Mouse (Mus musculus) midbrain, embryonic 12.5 days (tissue): ENCODE data around the gene Hoxb4. TPM values are rescaled to one million over a fixed set of nuclear protein-coding genes. Genes with fewer than 3 reads are reported as not detected.

Experiments
- ATAC-seq: fragments of 200-750 bp; cut with Nextera tagmentation; 2 replicates; pipeline ENCODE4 v1.8.0; 2017; ENCODE audit warnings: low read depth, moderate TSS enrichment, moderate library complexity; ENCODE audit not compliant: low FRiP score
- H3K27ac ChIP-seq: fragments of 300-500 bp; sonication (generic); replicated peaks from 2 replicates; pipeline ENCODE4 v1.5.1; 2016; ENCODE audit warnings: mild to moderate bottlenecking
- H3K27me3 ChIP-seq: fragments of 300-500 bp; sonication (generic); 2 replicates; pipeline ENCODE4 v1.6.1; 2016; ENCODE audit warnings: mild to moderate bottlenecking
- H3K36me3 ChIP-seq: fragments of 300-500 bp; sonication (generic); 2 replicates; pipeline ENCODE4 v1.6.1; 2016
- H3K4me1 ChIP-seq: fragments of 300-500 bp; sonication (generic); 2 replicates; pipeline ENCODE4 v1.6.1; 2016
- H3K4me2 ChIP-seq: fragments of 300-500 bp; sonication (generic); replicated peaks from 2 replicates; pipeline ENCODE4 v1.6.1; 2016; ENCODE audit warnings: mild to moderate bottlenecking, moderate library complexity
- H3K4me3 ChIP-seq: fragments of 300-500 bp; sonication (generic); 2 replicates; pipeline ENCODE4 v1.5.1; 2016; ENCODE audit warnings: mild to moderate bottlenecking
- H3K9ac ChIP-seq: fragments of 300-500 bp; sonication (generic); replicated peaks from 2 replicates; pipeline ENCODE4 v1.6.1; 2016; ENCODE audit warnings: mild to moderate bottlenecking, moderate library complexity
- H3K9me3 ChIP-seq: fragments of 300-500 bp; sonication (generic); 2 replicates; pipeline ENCODE4 v1.6.1; 2016; ENCODE audit warnings: mild to moderate bottlenecking
- WGBS: fragments of 180-500 bp; shearing (Covaris S2); methylation state at CpG from one replicate; pipeline ENCODE4 v1.1.7; 2016; 5-methylcytosine and 5-hydroxymethylcytosine counted together
- polyA plus RNA-seq: library from polyadenylated mRNA; unstranded; fragments of >200 nt; fragmentation: Nextera tagmentation; extraction: Ambion mirVana; gene quantifications from 2 replicates; pipeline ENCODE4 v1.2.1, GENCODE M21; 2016

Hoxb4 gene
- polyA plus RNA-seq, 1 experiment from 2014 or later, result not detected

- 3% methylated on average over 12 of the region's 12 CpGs for WGBS
- H3K4me3 ChIP-seq, result no peak overlapping the region
- no peak overlapping the region for H3K27ac ChIP-seq
Measured at GRCm38 (mm10) chr11:96313806-96314428, 4.2 kb upstream of the Hoxb4 start.

GRCm38 (mm10) chr11:96314671-96315343 lies 3.3 kb upstream of the Hoxb4 start:
- Histone ChIP-seq H3K9ac (no peak overlapping the region), H3K27ac (no peak overlapping the region)

More at GRCm38 (mm10) chr11:96313806-96314428, 4.2 kb upstream of the Hoxb4 start:
- Histone ChIP-seq H3K36me3 (no peaks in the 10 kb centered on the region), H3K9ac (no peak overlapping the region), H3K4me2 (no peak overlapping the region), H3K4me1 (peaks cover 9% of the 10 kb centered on the region), H3K27me3 (peaks cover 100% of the 10 kb centered on the region), H3K9me3 (no peaks in the 10 kb centered on the region)
- no peak for ATAC-seq

GRCm38 (mm10) chr11:96315344-96315681 lies 2.8 kb upstream of the Hoxb4 start:
- H3K27me3 ChIP-seq, result peaks cover 100% of the 10 kb centered on the region
- H3K4me1 ChIP-seq, result peaks cover 12% of the 10 kb centered on the region
- no peaks in the 10 kb centered on the region for H3K36me3 ChIP-seq
- H3K4me2 ChIP-seq, result no peak overlapping the region
- WGBS, result 3% methylated on average over 5 of the region's 5 CpGs
- no peaks in the 10 kb centered on the region for H3K9me3 ChIP-seq
- ATAC-seq, result no peak
- no peak overlapping the region for H3K27ac ChIP-seq
- H3K9ac ChIP-seq, result no peak overlapping the region
- no peak overlapping the region for H3K4me3 ChIP-seq

More at GRCm38 (mm10) chr11:96314671-96315343, 3.3 kb upstream of the Hoxb4 start:
- H3K9me3 ChIP-seq, result no peaks in the 10 kb centered on the region
- no peaks in the 10 kb centered on the region for H3K36me3 ChIP-seq
- WGBS, result under 1% methylated on average over 34 of the region's 34 CpGs
- peaks cover 100% of the 10 kb centered on the region for H3K27me3 ChIP-seq
- ATAC-seq, result no peak
- H3K4me1 ChIP-seq, result peaks cover 12% of the 10 kb centered on the region
- H3K4me2 ChIP-seq, result no peak overlapping the region
- no peak overlapping the region for H3K4me3 ChIP-seq

GRCm38 (mm10) chr11:96316696-96317607 lies 1.1 kb upstream of the Hoxb4 start:
- H3K4me1 ChIP-seq, result peaks cover 12% of the 10 kb centered on the region
- no peak overlapping the region for H3K4me3 ChIP-seq
- no peak overlapping the region for H3K4me2 ChIP-seq
- no peaks in the 10 kb centered on the region for H3K9me3 ChIP-seq
- no peaks in the 10 kb centered on the region for H3K36me3 ChIP-seq
- 7% methylated on average over 18 of the region's 18 CpGs for WGBS
- no peak overlapping the region for H3K27ac ChIP-seq
- H3K27me3 ChIP-seq, result peaks cover 100% of the 10 kb centered on the region
- no peak overlapping the region for H3K9ac ChIP-seq
- no peak for ATAC-seq

- Histone ChIP-seq H3K9me3 (no peaks in the 10 kb centered on the region), H3K4me1 (peaks cover 9% of the 10 kb centered on the region), H3K4me2 (peak overlapping the region; percentile 52), H3K9ac (0 out of 2 replicates have a peak overlapping the region, but pooled peaks have one; percentile 15), H3K36me3 (no peaks in the 10 kb centered on the region), H3K27me3 (peaks cover 100% of the 10 kb centered on the region), H3K4me3 (peak overlapping the region; percentile 35), H3K27ac (no peak overlapping the region)
- ATAC-seq, result no peak
- under 1% methylated on average over 34 of the region's 45 CpGs for whole genome bisulfite sequencing
Measured at GRCm38 (mm10) chr11:96318368-96319070, 452 bp downstream of the Hoxb4 start.

GRCm38 (mm10) chr11:96319071-96319902 lies 1.2 kb downstream of the Hoxb4 start:
- H3K4me2 ChIP-seq, result peak overlapping the region; percentile 52
- H3K27ac ChIP-seq, result no peak overlapping the region
- under 1% methylated on average over 32 of the region's 34 CpGs for WGBS
- H3K9me3 ChIP-seq, result no peaks in the 10 kb centered on the region
- ATAC-seq, result no peak
- no peaks in the 10 kb centered on the region for H3K36me3 ChIP-seq
- peaks cover 100% of the 10 kb centered on the region for H3K27me3 ChIP-seq
- H3K9ac ChIP-seq, result 0 out of 2 replicates have a peak overlapping the region, but pooled peaks have one; percentile 15
- peaks cover 9% of the 10 kb centered on the region for H3K4me1 ChIP-seq
- peak overlapping the region; percentile 35 for H3K4me3 ChIP-seq

GRCm38 (mm10) chr11:96319910-96320309 lies 1.8 kb downstream of the Hoxb4 start:
- Histone ChIP-seq H3K9ac (no peak overlapping the region), H3K4me2 (no peak overlapping the region), H3K4me3 (no peak overlapping the region), H3K9me3 (no peaks in the 10 kb centered on the region), H3K4me1 (peaks cover 9% of the 10 kb centered on the region), H3K27ac (no peak overlapping the region), H3K36me3 (no peaks in the 10 kb centered on the region), H3K27me3 (peaks cover 100% of the 10 kb centered on the region)
- under 1% methylated on average over 28 of the region's 29 CpGs for WGBS
- ATAC-seq, result no peak

GRCm38 (mm10) chr11:96320688-96321087 lies 2.6 kb downstream of the Hoxb4 start:
- WGBS, result 2% methylated on average over 17 of the region's 17 CpGs
- no peak for ATAC-seq
- Histone ChIP-seq H3K4me1 (peaks cover 9% of the 10 kb centered on the region), H3K4me3 (no peak overlapping the region), H3K9me3 (no peaks in the 10 kb centered on the region), H3K36me3 (no peaks in the 10 kb centered on the region), H3K9ac (no peak overlapping the region), H3K27ac (no peak overlapping the region), H3K27me3 (peaks cover 100% of the 10 kb centered on the region), H3K4me2 (no peak overlapping the region)

GRCm38 (mm10) chr11:96321846-96322245 lies 3.8 kb downstream of the Hoxb4 start:
- ATAC-seq, result no peak
- Histone ChIP-seq H3K9me3 (no peaks in the 10 kb centered on the region), H3K9ac (no peak overlapping the region), H3K4me2 (no peak overlapping the region), H3K4me1 (peaks cover 9% of the 10 kb centered on the region), H3K27ac (no peak overlapping the region), H3K4me3 (no peak overlapping the region), H3K27me3 (peaks cover 100% of the 10 kb centered on the region), H3K36me3 (no peaks in the 10 kb centered on the region)
- 6% methylated on average over 5 of the region's 5 CpGs for WGBS

GRCm38 (mm10) chr11:96322738-96323137 lies 4.7 kb downstream of the Hoxb4 start:
- peaks cover 9% of the 10 kb centered on the region for H3K4me1 ChIP-seq
- ATAC-seq, result no peak
- no peak overlapping the region for H3K4me2 ChIP-seq
- H3K36me3 ChIP-seq, result no peaks in the 10 kb centered on the region
- H3K27me3 ChIP-seq, result peaks cover 100% of the 10 kb centered on the region
- H3K27ac ChIP-seq, result no peak overlapping the region
- 7% methylated on average over 6 of the region's 6 CpGs for WGBS
- no peaks in the 10 kb centered on the region for H3K9me3 ChIP-seq
- no peak overlapping the region for H3K4me3 ChIP-seq
- H3K9ac ChIP-seq, result no peak overlapping the region

- H3K4me1 ChIP-seq, result peaks cover 9% of the 10 kb centered on the region
- peaks cover 100% of the 10 kb centered on the region for H3K27me3 ChIP-seq
- no peak within 1 kb of the TSS for H3K27ac ChIP-seq
- no peaks in the 10 kb centered on the region for H3K9me3 ChIP-seq
- 3% methylated on average over 10 of the region's 10 CpGs for WGBS
- H3K9ac ChIP-seq, result no peak within 1 kb of the TSS
- no peak for ATAC-seq
- H3K4me3 ChIP-seq, result no peak within 1 kb of the TSS
- no peak within 1 kb of the TSS for H3K4me2 ChIP-seq
- H3K36me3 ChIP-seq, result no peaks in the 10 kb centered on the region
Measured at GRCm38 (mm10) chr11:96323154-96323553, 5.1 kb downstream of the Hoxb4 start, which contains the start of gene Hoxb3. Gene Hoxb3 (plus strand): TSS chr11:96323326.
